Mouse (Mus musculus): Measurements from ENCODE around the gene Vmn1r36. TPM values are rescaled to one million over a fixed set of nuclear protein-coding genes. Genes with fewer than 3 reads are reported as not detected.
"Not testable (repeated sequence)": the region's sequence is repeated elsewhere in the genome, so short reads cannot be mapped to it uniquely, and the experiment has no call there.

Vmn1r36 gene
- not detected in 2 replicates for polyA plus RNA-seq (2014; fragmentation: Nextera tagmentation; extraction: Ambion mirVana)

GRCm38 (mm10) chr6:66719068-66719467, at the start of gene Vmn1r36:
Gene Vmn1r36, minus strand, starts transcription at chr6:66719168.
- ATAC-seq (ENCODE audit: insufficient read depth, low FRiP score, low TSS enrichment); DNase-seq (ENCODE audit: low spot score); H3K4me1 ChIP-seq (ENCODE audit: control insufficient read depth, insufficient read depth, low read length); H3K4me2 ChIP-seq (ENCODE audit: low read depth); H3K9ac ChIP-seq (ENCODE audit: low read length); H3K9me3 ChIP-seq (ENCODE audit: control insufficient read depth, low read length); H3K4me3 ChIP-seq (ENCODE audit: low read depth, low read length); H3K27ac ChIP-seq (ENCODE audit: low read depth, low read length); H3K36me3 ChIP-seq (ENCODE audit: control insufficient read depth, insufficient read depth, low read length); H3K27me3 ChIP-seq (ENCODE audit: control insufficient read depth, insufficient read depth, low read length): not testable (repeated sequence)
- WGBS, result 77% methylated on average over 2 of the region's 2 CpGs

DNA sequence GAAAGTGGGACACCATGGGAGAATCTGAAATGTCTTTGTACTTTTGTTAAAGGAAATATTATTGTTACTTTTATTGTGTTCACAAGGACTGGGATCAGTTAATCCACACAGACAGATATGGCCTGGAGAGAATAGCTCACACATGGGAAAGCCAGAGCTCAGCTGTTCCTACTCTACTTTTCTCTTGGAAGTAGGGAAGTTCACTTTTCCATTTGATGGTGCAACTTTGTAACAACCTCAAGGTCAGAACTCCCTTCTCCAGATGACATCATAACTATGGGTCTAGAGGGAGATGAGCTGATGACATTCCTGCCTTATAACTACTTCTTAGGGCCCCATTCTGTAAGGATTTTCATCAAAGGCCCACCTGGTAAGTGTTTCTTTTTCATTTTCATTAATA, 10.1 kb upstream of the Vmn1r36 start, which contains the start of gene Vmn1r37:
Gene Vmn1r37 (plus strand): TSS at position 301 of the 400 bp plus-strand sequence.
- not testable (repeated sequence) for H3K4me1 ChIP-seq (ENCODE audit: control insufficient read depth, insufficient read depth, low read length); H3K27ac ChIP-seq (ENCODE audit: low read depth, low read length); H3K9ac ChIP-seq (ENCODE audit: low read length); H3K4me3 ChIP-seq (ENCODE audit: low read depth, low read length); H3K27me3 ChIP-seq (ENCODE audit: control insufficient read depth, insufficient read depth, low read length); DNase-seq (ENCODE audit: low spot score); H3K36me3 ChIP-seq (ENCODE audit: control insufficient read depth, insufficient read depth, low read length); H3K9me3 ChIP-seq (ENCODE audit: control insufficient read depth, low read length); H3K4me2 ChIP-seq (ENCODE audit: low read depth); ATAC-seq (ENCODE audit: insufficient read depth, low FRiP score, low TSS enrichment)

DNA sequence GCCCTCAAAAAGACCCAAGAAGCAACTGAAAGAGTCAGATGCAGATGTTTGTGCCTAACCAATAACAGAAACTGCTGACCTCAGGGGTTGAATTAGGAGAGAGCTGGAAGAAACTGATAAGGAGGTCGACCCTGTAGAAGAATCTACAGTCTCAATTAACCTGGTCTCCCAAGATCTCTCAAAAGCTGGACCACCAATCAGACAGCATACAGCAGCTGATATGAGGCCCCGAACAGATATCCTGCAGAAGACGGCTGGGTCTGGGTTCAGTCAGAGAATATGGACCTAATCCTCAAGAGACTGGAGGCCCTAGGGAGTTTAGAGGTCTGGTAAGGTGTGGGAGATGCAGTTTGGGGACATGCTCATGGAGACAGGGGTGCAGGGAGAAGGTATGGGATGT, 5.1 kb downstream of the Vmn1r36 start:
- no peaks in the 10 kb centered on the region for H3K36me3 ChIP-seq (ENCODE audit: control insufficient read depth, insufficient read depth, low read length)
- no peak overlapping the region for H3K9ac ChIP-seq (ENCODE audit: low read length)
- WGBS, result 83% methylated on average over 3 of the region's 3 CpGs
- H3K4me2 ChIP-seq (ENCODE audit: low read depth), result no peak overlapping the region
- ATAC-seq (ENCODE audit: insufficient read depth, low FRiP score, low TSS enrichment) (no peak), DNase-seq (ENCODE audit: low spot score) (no peak)
- no peak overlapping the region for H3K27ac ChIP-seq (ENCODE audit: low read depth, low read length)
- no peaks in the 10 kb centered on the region for H3K4me1 ChIP-seq (ENCODE audit: control insufficient read depth, insufficient read depth, low read length)
- H3K4me3 ChIP-seq (ENCODE audit: low read depth, low read length), result no peak overlapping the region
- no peaks in the 10 kb centered on the region for H3K27me3 ChIP-seq (ENCODE audit: control insufficient read depth, insufficient read depth, low read length)
- no peaks in the 10 kb centered on the region for H3K9me3 ChIP-seq (ENCODE audit: control insufficient read depth, low read length)

- Histone ChIP-seq H3K9ac (ENCODE audit: low read length) (no peak overlapping the region), H3K9me3 (ENCODE audit: control insufficient read depth, low read length) (no peaks in the 10 kb centered on the region), H3K4me2 (ENCODE audit: low read depth) (no peak overlapping the region), H3K27me3 (ENCODE audit: control insufficient read depth, insufficient read depth, low read length) (no peaks in the 10 kb centered on the region), H3K27ac (ENCODE audit: low read depth, low read length) (no peak overlapping the region), H3K4me1 (ENCODE audit: control insufficient read depth, insufficient read depth, low read length) (no peaks in the 10 kb centered on the region), H3K4me3 (ENCODE audit: low read depth, low read length) (no peak overlapping the region), H3K36me3 (ENCODE audit: control insufficient read depth, insufficient read depth, low read length) (no peaks in the 10 kb centered on the region)
- no peak for DNase-seq (ENCODE audit: low spot score)
- no peak for ATAC-seq (ENCODE audit: insufficient read depth, low FRiP score, low TSS enrichment)
Observed at GRCm38 (mm10) chr6:66708901-66709300, 10.1 kb downstream of the Vmn1r36 start.

DNA sequence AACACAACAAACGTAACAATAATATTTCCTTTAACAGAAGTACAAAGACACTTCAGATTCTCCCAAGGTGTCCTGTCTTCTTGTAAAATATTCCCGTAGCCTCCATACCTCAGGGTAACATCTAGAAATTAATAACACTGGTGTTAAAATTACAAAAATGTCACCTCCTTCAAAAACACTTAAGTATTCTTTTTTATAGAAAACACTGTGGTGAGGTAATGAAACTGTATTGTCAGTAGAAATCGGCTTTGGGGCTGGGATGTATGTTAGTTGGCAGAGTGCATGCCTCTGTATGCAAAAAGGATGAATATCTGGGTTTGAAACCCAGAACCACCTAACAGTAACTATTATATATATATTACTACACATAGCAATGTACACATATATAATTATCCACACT, 33.2 kb downstream of the Vmn1r36 start, which contains the start of gene Vmn1r35:
Gene Vmn1r35 (minus strand): TSS at position 101 of the 400 bp plus-strand sequence.
- Histone ChIP-seq H3K4me2 (ENCODE audit: low read depth) (no peak within 1 kb of the TSS), H3K36me3 (ENCODE audit: control insufficient read depth, insufficient read depth, low read length) (no peaks in the 10 kb centered on the region), H3K9ac (ENCODE audit: low read length) (no peak within 1 kb of the TSS), H3K4me3 (ENCODE audit: low read depth, low read length) (no peak within 1 kb of the TSS), H3K9me3 (ENCODE audit: control insufficient read depth, low read length) (no peaks in the 10 kb centered on the region), H3K27ac (ENCODE audit: low read depth, low read length) (no peak within 1 kb of the TSS), H3K27me3 (ENCODE audit: control insufficient read depth, insufficient read depth, low read length) (no peaks in the 10 kb centered on the region), H3K4me1 (ENCODE audit: control insufficient read depth, insufficient read depth, low read length) (no peaks in the 10 kb centered on the region)
- WGBS, result 87% methylated on average over 3 of the region's 3 CpGs
- ATAC-seq (ENCODE audit: insufficient read depth, low FRiP score, low TSS enrichment) (no peak), DNase-seq (ENCODE audit: low spot score) (no peak)

Other genes starting within 250 kb of the Vmn1r36 start
- gene Mad2l1, start 183.8 kb downstream of the Vmn1r36 start, polyA plus RNA-seq (2014; fragmentation: Nextera tagmentation; extraction: Ambion mirVana), result 108 and 118 TPM in 2 replicates
- 0.13 TPM in 1 of 2 replicates, not detected in the other for gene Vmn1r32, start 159.1 kb downstream of the Vmn1r36 start, polyA plus RNA-seq (2014; fragmentation: Nextera tagmentation; extraction: Ambion mirVana)
- gene Vmn1r33, start 100.9 kb downstream of the Vmn1r36 start, polyA plus RNA-seq (2014; fragmentation: Nextera tagmentation; extraction: Ambion mirVana), result not detected in 2 replicates
- gene Vmn1r34, start 75.3 kb downstream of the Vmn1r36 start, polyA plus RNA-seq (2014; fragmentation: Nextera tagmentation; extraction: Ambion mirVana), result not detected in 2 replicates
- gene Vmn1r35, start 33.3 kb downstream of the Vmn1r36 start, polyA plus RNA-seq (2014; fragmentation: Nextera tagmentation; extraction: Ambion mirVana), result not detected in 2 replicates
- gene Vmn1r37, start 10.2 kb upstream of the Vmn1r36 start, polyA plus RNA-seq (2014; fragmentation: Nextera tagmentation; extraction: Ambion mirVana), result not detected in 2 replicates
- gene Vmn1r38, start 63.5 kb upstream of the Vmn1r36 start, polyA plus RNA-seq (2014; fragmentation: Nextera tagmentation; extraction: Ambion mirVana), result not detected in 2 replicates
- gene Vmn1r39, start 91.4 kb upstream of the Vmn1r36 start, polyA plus RNA-seq (2014; fragmentation: Nextera tagmentation; extraction: Ambion mirVana), result not detected in 2 replicates
- gene Gng12, start 177.2 kb upstream of the Vmn1r36 start, polyA plus RNA-seq (2014; fragmentation: Nextera tagmentation; extraction: Ambion mirVana), result 49.2 and 53.1 TPM in 2 replicates